Mouse (Mus musculus): ENCODE measurements at regions not wholly inside any gene's neighbourhood (a gene's known extent, or its start where the extent isn't known, plus 50 kb on each side); places are given as distances from the start of the nearest gene placed in this dataset.

- no peak for DNase-seq (ENCODE audit: low read depth, low spot score)
Observed at GRCm38 (mm10) chr8:82265745-82266144, 137.3 kb downstream of the Il15 start.

GRCm38 (mm10) chr8:82262196-82262595, 140.8 kb downstream of the Il15 start:
- DNase-seq (ENCODE audit: low read depth, low spot score) = peak; percentile 6

GRCm38 (mm10) chr8:82260613-82261012, 142.4 kb downstream of the Il15 start:
- DNase-seq (ENCODE audit: low read depth, low spot score) = no peak

- no peak for DNase-seq (ENCODE audit: low read depth, low spot score)
Observed at GRCm38 (mm10) chr8:82255815-82256214, 147.2 kb downstream of the Il15 start.

GRCm38 (mm10) chr8:82252406-82252805, 150.6 kb downstream of the Il15 start:
- DNase-seq (ENCODE audit: low read depth, low spot score) = no peak

GRCm38 (mm10) chr8:82249841-82250577, 153.0 kb downstream of the Il15 start:
- no peak for DNase-seq (ENCODE audit: low read depth, low spot score)

- DNase-seq (ENCODE audit: low read depth, low spot score) = no peak
Observed at GRCm38 (mm10) chr8:82244076-82244475, 158.9 kb downstream of the Il15 start.

GRCm38 (mm10) chr8:82229883-82230282, 173.1 kb downstream of the Il15 start:
- DNase-seq (ENCODE audit: low read depth, low spot score) = peak; percentile 25

GRCm38 (mm10) chr8:82201746-82202145, 201.3 kb downstream of the Il15 start:
- DNase-seq (ENCODE audit: low read depth, low spot score) = no peak

- DNase-seq (ENCODE audit: low read depth, low spot score) = peak; percentile 23
Observed at GRCm38 (mm10) chr8:82200176-82200575, 202.8 kb downstream of the Il15 start.

GRCm38 (mm10) chr8:82196504-82196903, 206.5 kb downstream of the Il15 start:
- DNase-seq (ENCODE audit: low read depth, low spot score) = peak; percentile 23

GRCm38 (mm10) chr8:82195112-82195511, 207.9 kb downstream of the Il15 start:
- DNase-seq (ENCODE audit: low read depth, low spot score) = peak; percentile 66

- no peak for DNase-seq (ENCODE audit: low read depth, low spot score)
Observed at GRCm38 (mm10) chr8:82191011-82191410, 212.0 kb downstream of the Il15 start.

- DNase-seq (ENCODE audit: low read depth, low spot score) = peak; percentile 16
Observed at GRCm38 (mm10) chr8:82187138-82187880, 215.7 kb downstream of the Il15 start.

- no peak for DNase-seq (ENCODE audit: low read depth, low spot score)
Observed at GRCm38 (mm10) chr8:82184022-82184421, 219.0 kb downstream of the Il15 start.
